Mouse (Mus musculus) fat pad, adult 2 months (tissue): ENCODE results near the gene 4930407I10Rik.

ENCODE experiments used
- DNase-seq: peaks from one replicate; pipeline ENCODE4 v3.0.0-alpha.2; 2011; ENCODE audit warnings: low read depth, low spot score; ENCODE audit errors: extremely low read depth

4930407I10Rik gene

GRCm38 (mm10) chr15:82047080-82047883 is 11.7 kb upstream of the 4930407I10Rik start, which contains the start of gene Snu13:
Gene Snu13 (minus strand): TSS chr15:82047598.
- no peak for DNase-seq

- no peak for DNase-seq
Observed at GRCm38 (mm10) chr15:82052544-82052943, 6.4 kb upstream of the 4930407I10Rik start.

GRCm38 (mm10) chr15:82063909-82064308 is 5.0 kb downstream of the 4930407I10Rik start:
- no peak for DNase-seq

- DNase-seq, result no peak
Observed at GRCm38 (mm10) chr15:82065511-82065910, 6.6 kb downstream of the 4930407I10Rik start.

GRCm38 (mm10) chr15:82069898-82070297 is 10.9 kb downstream of the 4930407I10Rik start, which contains the start of gene Mei1:
Gene Mei1 (plus strand): TSS chr15:82069996.
- no peak for DNase-seq

GRCm38 (mm10) chr15:82071816-82072469 is 13.0 kb downstream of the 4930407I10Rik start:
- no peak for DNase-seq

GRCm38 (mm10) chr15:82073490-82073889 is 14.5 kb downstream of the 4930407I10Rik start:
- no peak for DNase-seq

- no peak for DNase-seq
Observed at GRCm38 (mm10) chr15:82079883-82080282, 20.9 kb downstream of the 4930407I10Rik start.

- no peak for DNase-seq
Observed at GRCm38 (mm10) chr15:82081161-82081560, 22.2 kb downstream of the 4930407I10Rik start.

GRCm38 (mm10) chr15:82085606-82086005 is 26.7 kb downstream of the 4930407I10Rik start:
- no peak for DNase-seq

- DNase-seq, result no peak
Observed at GRCm38 (mm10) chr15:82086131-82086530, 27.2 kb downstream of the 4930407I10Rik start.

GRCm38 (mm10) chr15:82087266-82087665 is 28.3 kb downstream of the 4930407I10Rik start:
- DNase-seq, result no peak

GRCm38 (mm10) chr15:82091061-82091460 is 32.1 kb downstream of the 4930407I10Rik start:
- no peak for DNase-seq

- no peak for DNase-seq
Observed at GRCm38 (mm10) chr15:82106953-82107555, 48.1 kb downstream of the 4930407I10Rik start.
